Mouse (Mus musculus): Measurements from ENCODE around the gene Gm5938.

The Gm5938 gene

DNA sequence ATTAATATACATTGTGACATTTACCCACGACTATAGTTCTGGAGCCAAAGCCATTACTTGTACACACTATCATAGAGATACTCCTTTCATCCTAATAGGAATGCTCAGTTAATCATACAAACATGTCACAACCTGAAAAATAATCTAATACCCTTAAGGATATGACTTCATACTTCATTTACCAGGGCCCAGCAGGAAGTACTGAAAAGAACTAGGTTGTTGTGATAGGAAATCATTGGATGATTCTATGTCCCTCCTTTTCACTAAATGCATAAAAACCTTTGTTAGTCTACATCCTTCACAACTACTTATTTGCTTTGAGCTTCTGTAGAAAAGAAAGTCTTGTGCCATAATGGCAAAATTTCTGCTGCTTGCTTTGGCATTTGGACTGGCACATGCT is at the start of gene Gm5938:
TSS of gene Gm5938 (plus strand) at position 301 of the 400 bp plus-strand sequence.
- no peak for DNase-seq

DNA sequence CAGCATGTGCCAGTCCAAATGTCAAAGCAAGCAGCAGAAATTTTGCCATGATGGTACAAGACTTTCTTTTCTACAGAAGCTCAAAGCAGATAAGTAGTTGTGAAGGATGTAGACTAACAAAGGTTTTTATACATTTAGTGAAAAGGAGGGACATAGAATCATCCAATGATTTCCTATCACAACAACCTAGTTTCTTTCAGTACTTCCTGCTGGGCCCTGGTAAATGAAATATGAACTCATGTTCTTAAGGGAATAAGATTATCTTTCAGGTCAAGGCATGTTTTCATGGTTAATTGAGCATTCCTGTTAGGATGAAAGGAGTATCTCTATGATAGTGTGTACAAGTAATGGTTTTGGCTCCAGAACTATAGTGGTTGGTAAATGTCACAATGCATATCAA is 34.0 kb upstream of the Gm5938 start, which contains the start of gene Obp1a:
TSS of gene Obp1a (minus strand) at position 101 of the 400 bp plus-strand sequence.
- no peak for DNase-seq
